Mouse (Mus musculus) ZHBTc4 (cell line): ENCODE data around the gene Eps8l2.

ENCODE experiments used
- DNase-seq: peaks from one replicate; pipeline ENCODE4 v3.0.0-alpha.2; 2011; ENCODE audit warnings: low read depth, low spot score

The Eps8l2 gene

GRCm38 (mm10) chr7:141338576-141339131 is at the start of gene Eps8l2:
TSS of gene Eps8l2 (plus strand) at chr7:141338880.
- peak; percentile 44 for DNase-seq

- peak; percentile 74 for DNase-seq
Observed at GRCm38 (mm10) chr7:141291921-141292582, 46.6 kb upstream of the Eps8l2 start, which contains the start of gene Drd4. TSS of gene Drd4 (plus strand) at chr7:141292006.

- no peak for DNase-seq
Observed at GRCm38 (mm10) chr7:141292583-141293388, 45.9 kb upstream of the Eps8l2 start.

- DNase-seq, result peak; percentile 65
Observed at GRCm38 (mm10) chr7:141293852-141294471, 44.7 kb upstream of the Eps8l2 start.

- DNase-seq, result peak; percentile 27
Observed at GRCm38 (mm10) chr7:141294479-141294878, 44.2 kb upstream of the Eps8l2 start.

- no peak for DNase-seq
Observed at GRCm38 (mm10) chr7:141297926-141298650, 40.6 kb upstream of the Eps8l2 start.

- DNase-seq, result no peak
Observed at GRCm38 (mm10) chr7:141299175-141299574, 39.5 kb upstream of the Eps8l2 start.

- DNase-seq, result no peak
Observed at GRCm38 (mm10) chr7:141301386-141301785, 37.3 kb upstream of the Eps8l2 start.

GRCm38 (mm10) chr7:141302702-141303268 is 35.9 kb upstream of the Eps8l2 start:
- no peak for DNase-seq

GRCm38 (mm10) chr7:141304537-141304936 is 34.1 kb upstream of the Eps8l2 start:
- DNase-seq, result no peak

GRCm38 (mm10) chr7:141314416-141314815 is 24.3 kb upstream of the Eps8l2 start:
- DNase-seq, result no peak

GRCm38 (mm10) chr7:141315076-141315475 is 23.6 kb upstream of the Eps8l2 start:
- no peak for DNase-seq

- peak; percentile 80 for DNase-seq
Observed at GRCm38 (mm10) chr7:141315974-141316373, 22.7 kb upstream of the Eps8l2 start.

- no peak for DNase-seq
Observed at GRCm38 (mm10) chr7:141317619-141318132, 21.0 kb upstream of the Eps8l2 start.

- DNase-seq, result peak; percentile 57
Observed at GRCm38 (mm10) chr7:141319446-141319845, 19.2 kb upstream of the Eps8l2 start.

- no peak for DNase-seq
Observed at GRCm38 (mm10) chr7:141324686-141325085, 14.0 kb upstream of the Eps8l2 start.

GRCm38 (mm10) chr7:141326546-141327446 is 11.9 kb upstream of the Eps8l2 start:
- DNase-seq, result peak; percentile 31

- peak; percentile 90 for DNase-seq
Observed at GRCm38 (mm10) chr7:141327469-141328372, 11.0 kb upstream of the Eps8l2 start, which contains the start of the genes Deaf1 and Tmem80. TSS of gene Deaf1 (minus strand) at chr7:141327690. TSS of gene Tmem80 (plus strand) at chr7:141327739.
